Mouse (Mus musculus) embryonic facial prominence, embryonic 13.5 days (tissue): ENCODE measurements around the gene Pxdn. TPM values are rescaled to one million over a fixed set of nuclear protein-coding genes. Genes with fewer than 3 reads are reported as not detected.

ENCODE experiments used
- ATAC-seq: fragments of 200-750 bp; cut with Nextera tagmentation; 2 replicates; pipeline ENCODE4 v1.8.0; 2017; ENCODE audit warnings: low read depth; ENCODE audit not compliant: insufficient number of reproducible peaks, insufficient read depth, low FRiP score, low TSS enrichment
- H3K27ac ChIP-seq: fragments of 300-500 bp; sonication (generic); 2 replicates; pipeline ENCODE4 v1.5.1; 2015; ENCODE audit warnings: moderate library complexity, mild to moderate bottlenecking, inconsistent platforms
- H3K27me3 ChIP-seq: fragments of 300-500 bp; sonication (generic); 2 replicates; pipeline ENCODE4 v1.6.1; 2015; ENCODE audit warnings: mild to moderate bottlenecking, inconsistent platforms
- H3K36me3 ChIP-seq: fragments of 300-500 bp; sonication (generic); 2 replicates; pipeline ENCODE4 v1.6.1; 2015; ENCODE audit warnings: mild to moderate bottlenecking, inconsistent platforms
- H3K4me1 ChIP-seq: fragments of 300-500 bp; sonication (generic); 2 replicates; pipeline ENCODE4 v1.6.1; 2015; ENCODE audit warnings: inconsistent platforms
- H3K4me2 ChIP-seq: fragments of 300-500 bp; sonication (generic); 2 replicates; pipeline ENCODE4 v1.6.1; 2015; ENCODE audit warnings: moderate library complexity, mild to moderate bottlenecking, inconsistent platforms
- H3K4me3 ChIP-seq: fragments of 300-500 bp; sonication (generic); 2 replicates; pipeline ENCODE4 v1.5.1; 2015; ENCODE audit warnings: mild to moderate bottlenecking, inconsistent platforms
- H3K9ac ChIP-seq: fragments of 300-500 bp; sonication (generic); 2 replicates; pipeline ENCODE4 v1.6.1; 2015; ENCODE audit warnings: mild to moderate bottlenecking, inconsistent platforms
- H3K9me3 ChIP-seq: fragments of 300-500 bp; sonication (generic); 2 replicates; pipeline ENCODE4 v1.6.1; 2016; ENCODE audit warnings: inconsistent platforms
- WGBS: fragments of 180-500 bp; shearing (Covaris S2); methylation state at CpG from one replicate; pipeline ENCODE4 v1.1.7; 2015; ENCODE audit warnings: mixed read lengths; 5-methylcytosine and 5-hydroxymethylcytosine counted together
- polyA plus RNA-seq: library from polyadenylated mRNA; unstranded; fragments of >200 nt; fragmentation: Nextera tagmentation; extraction: Ambion mirVana; gene quantifications from 2 replicates; pipeline ENCODE4 v1.2.1, GENCODE M21; 2015

Pxdn gene
- polyA plus RNA-seq, 1 experiment from 2014 or later: 90.1 TPM

DNA sequence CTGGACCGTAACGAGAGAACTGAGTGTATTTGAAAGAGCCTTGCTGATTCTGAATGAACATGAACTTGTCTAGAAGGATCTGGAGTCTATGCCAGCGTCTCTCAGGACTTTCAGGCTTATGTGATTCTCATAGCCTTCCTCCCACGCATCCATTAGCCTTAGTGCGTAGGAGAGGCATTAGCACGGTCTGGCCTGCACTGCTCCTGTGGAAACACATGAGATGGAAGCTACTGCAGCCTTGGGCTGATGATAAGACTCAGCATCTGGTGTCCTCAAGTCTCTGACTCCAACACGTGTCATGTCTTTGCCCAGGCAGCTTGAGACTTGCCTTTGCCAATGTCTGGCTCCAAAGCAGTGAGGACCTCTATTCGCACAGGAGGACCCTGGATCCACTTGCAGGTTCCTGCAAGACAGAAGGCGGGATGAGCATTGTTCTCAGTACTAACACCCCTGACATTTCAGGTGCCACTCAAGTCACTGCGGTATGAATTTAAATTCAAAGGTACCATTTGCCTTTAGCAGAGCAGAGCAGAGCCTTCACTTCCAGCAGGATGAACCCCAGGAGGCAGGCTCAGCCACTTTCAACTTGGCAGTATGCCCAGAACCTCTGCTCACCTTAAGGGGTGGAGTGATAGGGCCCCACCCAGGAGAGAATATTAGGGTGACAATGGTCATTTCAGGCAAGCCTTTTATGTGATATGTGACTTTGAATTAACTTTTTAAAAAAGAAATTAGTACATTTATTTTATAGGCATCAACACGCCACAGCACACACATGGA lies 117.5 kb downstream of the Pxdn start:
- H3K27ac ChIP-seq: no peak overlapping the region
- 0 out of 2 replicates have a peak, but pooled peaks cover 9% of the 10 kb centered on the region for H3K4me1 ChIP-seq
- H3K4me3 ChIP-seq: no peak overlapping the region
- H3K9ac ChIP-seq: no peak overlapping the region
- no peak for ATAC-seq
- H3K9me3 ChIP-seq: no peaks in the 10 kb centered on the region
- no peak overlapping the region for H3K4me2 ChIP-seq
- H3K27me3 ChIP-seq: no peaks in the 10 kb centered on the region
- H3K36me3 ChIP-seq: no peaks in the 10 kb centered on the region
- WGBS: 83% methylated on average over 11 of the region's 11 CpGs

DNA sequence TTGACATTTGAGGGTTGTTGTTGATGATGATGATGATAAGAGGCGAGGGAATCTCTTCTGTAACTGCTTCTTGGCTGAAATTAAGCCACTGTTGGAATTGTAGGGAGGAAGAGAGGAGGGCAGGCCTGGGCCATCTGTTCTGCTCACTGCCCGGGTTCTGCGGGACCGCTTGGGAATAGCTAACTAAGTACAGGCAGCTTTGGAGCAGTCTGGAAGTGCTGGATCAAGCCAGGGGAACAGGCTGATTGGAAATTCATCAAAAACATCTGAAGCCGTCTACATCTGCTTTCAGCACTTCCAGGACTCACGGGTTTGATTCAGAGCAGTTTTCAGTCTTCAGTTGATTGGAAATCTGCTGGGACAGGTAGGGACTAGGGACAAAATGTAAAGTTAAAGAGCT lies 120.6 kb downstream of the Pxdn start:
- H3K4me2 ChIP-seq: no peak overlapping the region
- H3K27me3 ChIP-seq: no peaks in the 10 kb centered on the region
- no peak overlapping the region for H3K27ac ChIP-seq
- no peak overlapping the region for H3K4me3 ChIP-seq
- no peaks in the 10 kb centered on the region for H3K36me3 ChIP-seq
- ATAC-seq: no peak
- WGBS: 24% methylated on average over 6 of the region's 6 CpGs
- 0 out of 2 replicates have a peak, but pooled peaks cover 9% of the 10 kb centered on the region for H3K4me1 ChIP-seq
- no peak overlapping the region for H3K9ac ChIP-seq
- no peaks in the 10 kb centered on the region for H3K9me3 ChIP-seq

- 22% methylated on average over 1 of the region's 1 CpGs for WGBS
- Histone ChIP-seq H3K36me3 (no peaks in the 10 kb centered on the region), H3K27me3 (no peaks in the 10 kb centered on the region), H3K4me3 (no peak overlapping the region), H3K9me3 (no peaks in the 10 kb centered on the region), H3K27ac (no peak overlapping the region), H3K4me1 (0 out of 2 replicates have a peak, but pooled peaks cover 6% of the 10 kb centered on the region), H3K4me2 (no peak overlapping the region), H3K9ac (no peak overlapping the region)
- ATAC-seq: no peak
Observed at GRCm38 (mm10) chr12:30061503-30062117, 124.2 kb downstream of the Pxdn start.

GRCm38 (mm10) chr12:30062118-30062505 lies 124.7 kb downstream of the Pxdn start:
- Histone ChIP-seq H3K4me2 (no peak overlapping the region), H3K9me3 (no peaks in the 10 kb centered on the region), H3K27me3 (no peaks in the 10 kb centered on the region), H3K36me3 (no peaks in the 10 kb centered on the region), H3K4me3 (no peak overlapping the region), H3K27ac (no peak overlapping the region), H3K9ac (no peak overlapping the region), H3K4me1 (0 out of 2 replicates have a peak, but pooled peaks cover 6% of the 10 kb centered on the region)
- no peak for ATAC-seq
- 22% methylated on average over 6 of the region's 6 CpGs for WGBS

Other genes starting within 250 kb of the Pxdn start
- gene Tpo, start 195.0 kb downstream of the Pxdn start, polyA plus RNA-seq: 0.11 TPM in 1 of 2 replicates, not detected in the other